Mouse (Mus musculus): Measurements from ENCODE around the gene Cdkn2d. TPM values are rescaled to one million over a fixed set of nuclear protein-coding genes. Genes with fewer than 3 reads are reported as not detected.

Gene Cdkn2d
- polyA plus RNA-seq, 1 experiment, result 53.2 TPM

Other genes starting within 250 kb of the Cdkn2d start
- 0.26 TPM for gene Zglp1, start 224.3 kb downstream of the Cdkn2d start, polyA plus RNA-seq (2012; fragmentation: generic; extraction: Trizol)
- 0.42 TPM for gene Gm49373, start 218.3 kb downstream of the Cdkn2d start, polyA plus RNA-seq (2012; fragmentation: generic; extraction: Trizol)
- gene Fdx1l, start 217.8 kb downstream of the Cdkn2d start, polyA plus RNA-seq (2012; fragmentation: generic; extraction: Trizol), result 75.0 TPM
- gene Gm38431, start 199.4 kb downstream of the Cdkn2d start, polyA plus RNA-seq (2012; fragmentation: generic; extraction: Trizol), result 2.2 TPM
- 24.6 TPM for gene Raver1, start 199.4 kb downstream of the Cdkn2d start, polyA plus RNA-seq (2012; fragmentation: generic; extraction: Trizol)
- 11.4 TPM for gene Tyk2, start 160.2 kb downstream of the Cdkn2d start, polyA plus RNA-seq (2012; fragmentation: generic; extraction: Trizol)
- gene Cdc37, start 141.4 kb downstream of the Cdkn2d start, polyA plus RNA-seq (2012; fragmentation: generic; extraction: Trizol), result 288 TPM
- 3.6 TPM for gene Pde4a, start 125.7 kb downstream of the Cdkn2d start, polyA plus RNA-seq (2012; fragmentation: generic; extraction: Trizol)
- 34.1 TPM for gene Keap1, start 52.0 kb downstream of the Cdkn2d start, polyA plus RNA-seq (2012; fragmentation: generic; extraction: Trizol)
- 0.22 TPM for gene S1pr5, start 43.0 kb downstream of the Cdkn2d start, polyA plus RNA-seq (2012; fragmentation: generic; extraction: Trizol)
- 39.8 TPM for gene Atg4d, start 26.1 kb downstream of the Cdkn2d start, polyA plus RNA-seq (2012; fragmentation: generic; extraction: Trizol)
- gene Kri1, start 3.4 kb downstream of the Cdkn2d start, polyA plus RNA-seq (2012; fragmentation: generic; extraction: Trizol), result 31.4 TPM
- gene Ap1m2, start 20.9 kb upstream of the Cdkn2d start, polyA plus RNA-seq (2012; fragmentation: generic; extraction: Trizol), result not detected
- 173 TPM for gene Slc44a2, start 29.3 kb upstream of the Cdkn2d start, polyA plus RNA-seq (2012; fragmentation: generic; extraction: Trizol)
- gene Ilf3, start 76.5 kb upstream of the Cdkn2d start, polyA plus RNA-seq (2012; fragmentation: generic; extraction: Trizol), result 56.6 TPM
- gene Qtrt1, start 120.4 kb upstream of the Cdkn2d start, polyA plus RNA-seq (2012; fragmentation: generic; extraction: Trizol), result 55.3 TPM
- gene Dnm2, start 133.5 kb upstream of the Cdkn2d start, polyA plus RNA-seq (2012; fragmentation: generic; extraction: Trizol), result 157 TPM
- 47.3 TPM for gene Tmed1, start 218.8 kb upstream of the Cdkn2d start, polyA plus RNA-seq (2012; fragmentation: generic; extraction: Trizol)
- gene AB124611, start 234.8 kb upstream of the Cdkn2d start, polyA plus RNA-seq (2012; fragmentation: generic; extraction: Trizol), result 0.22 TPM